Mouse (Mus musculus) erythroid progenitor cell, adult 5-6 weeks (primary cell): ENCODE measurements around the gene Pex1. TPM values are rescaled to one million over a fixed set of nuclear protein-coding genes. Genes with fewer than 3 reads are reported as not detected.
"Not testable (repeated sequence)": the region's sequence is repeated elsewhere in the genome, so short reads cannot be mapped to it uniquely, and the experiment has no call there.

ENCODE experiments used
- ATAC-seq: replicated peaks from 2 replicates; pipeline ENCODE4 v1.8.0; 2016; ENCODE audit warnings: moderate number of reproducible peaks, mild to moderate bottlenecking, moderate TSS enrichment, inconsistent platforms; ENCODE audit not compliant: poor library complexity, low FRiP score, severe bottlenecking
- total RNA-seq, 2 experiments: library from RNA; stranded (forward) in 1 of 2; stranded (reverse) in 1 of 2; fragments of 150-400 nt in 1 of 2; fragments of 186-747, 209-891 nt in 1 of 2; gene quantifications; 2 replicates each; pipeline versions ENCODE4 v1.2.3 to v1.2.4; 2015 to 2017; ENCODE audit warnings: low replicate concordance in 2 of 2

The Pex1 gene
- total RNA-seq, 2 experiments from 2014 or later, result 0.23 to 4.6 TPM

- no peak for ATAC-seq
These were observed 38.1 kb downstream of the Pex1 start for GRCm38 (mm10) chr5:3633951-3634350.

GRCm38 (mm10) chr5:3635286-3635685 lies 39.4 kb downstream of the Pex1 start:
- ATAC-seq, result no peak

DNA sequence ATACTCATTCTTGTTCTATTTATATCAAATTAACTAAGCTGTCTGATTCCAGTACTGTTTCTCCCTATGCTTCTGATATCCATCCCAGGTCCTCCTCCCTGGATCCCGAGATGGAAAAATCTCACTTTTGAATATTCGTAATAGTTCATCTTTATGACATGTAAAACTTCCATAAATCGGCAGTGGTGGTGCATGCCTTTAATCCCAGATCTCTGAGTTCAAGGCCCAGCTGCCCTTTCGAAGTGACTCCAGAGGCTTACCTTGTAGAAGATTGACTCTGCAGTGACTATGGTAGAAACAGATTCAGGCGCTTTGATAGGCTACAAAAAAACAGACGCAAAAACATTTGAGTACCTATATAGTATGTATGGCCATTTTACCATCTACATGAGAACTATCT lies 48.8 kb downstream of the Pex1 start:
- ATAC-seq, result no peak

DNA sequence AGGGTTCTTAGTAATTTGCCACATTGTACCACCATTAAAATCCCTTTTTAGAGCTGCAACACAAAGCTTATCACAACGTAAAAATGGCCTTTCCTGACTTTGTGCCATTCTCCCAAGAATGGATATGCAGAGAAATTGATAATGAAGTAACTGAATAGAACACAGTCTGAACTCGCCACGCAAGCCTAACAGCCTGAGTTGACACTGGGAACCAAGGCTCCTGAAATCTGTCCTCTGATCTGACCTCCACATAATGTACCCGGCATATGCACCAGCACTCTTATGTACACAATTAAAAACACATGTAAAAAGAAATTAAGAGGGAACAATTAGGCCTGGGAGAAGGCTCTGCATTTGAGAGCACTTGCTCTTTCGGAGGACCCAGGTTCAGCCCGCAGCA lies 49.5 kb downstream of the Pex1 start:
- no peak for ATAC-seq

GRCm38 (mm10) chr5:3646539-3646938 lies 50.7 kb downstream of the Pex1 start:
- ATAC-seq, result peak; percentile 42; the same call in 1 of the 2 replicates

DNA sequence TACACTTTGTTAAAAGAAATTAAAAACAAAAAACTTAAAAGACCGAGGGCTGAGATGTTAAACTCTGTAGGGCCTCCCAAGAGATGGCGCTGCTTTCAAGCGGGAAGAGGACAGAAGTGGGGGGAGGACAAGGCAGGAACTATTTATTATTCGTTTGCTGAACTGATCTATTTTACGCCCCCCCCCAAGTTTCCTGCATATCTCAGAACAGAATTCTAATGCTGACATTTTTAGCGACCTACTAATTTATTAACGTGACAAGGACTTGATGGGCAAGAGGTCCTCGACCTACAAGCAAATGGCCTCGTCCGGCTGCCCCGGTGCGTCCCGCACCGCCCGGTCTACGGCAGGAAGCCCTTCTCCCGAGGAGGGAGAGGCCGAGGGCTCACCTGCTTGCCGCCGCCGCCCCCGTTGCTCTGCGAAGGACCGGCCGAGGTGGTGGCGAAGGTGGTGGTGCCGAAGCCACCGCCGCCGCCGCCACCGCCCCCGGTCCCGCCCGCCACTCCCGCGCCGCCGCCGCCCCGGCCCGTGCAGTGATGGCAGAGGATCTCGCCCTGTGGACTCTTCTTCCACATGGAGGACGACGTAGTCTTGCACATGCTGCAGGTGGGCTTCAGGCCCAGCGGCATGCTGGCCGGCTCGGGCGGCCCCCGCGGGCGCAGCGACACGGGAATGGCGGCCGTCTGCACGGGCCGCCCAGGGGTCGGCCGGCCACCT lies 51.3 kb downstream of the Pex1 start:
- ATAC-seq, result peak; percentile 69

- peak; percentile 91 for ATAC-seq
These were observed 51.8 kb downstream of the Pex1 start for GRCm38 (mm10) chr5:3647708-3648121.

- no peak for ATAC-seq
These were observed 52.5 kb downstream of the Pex1 start for GRCm38 (mm10) chr5:3648206-3648848.

GRCm38 (mm10) chr5:3648849-3649210 lies 53.0 kb downstream of the Pex1 start:
- ATAC-seq, result no peak

DNA sequence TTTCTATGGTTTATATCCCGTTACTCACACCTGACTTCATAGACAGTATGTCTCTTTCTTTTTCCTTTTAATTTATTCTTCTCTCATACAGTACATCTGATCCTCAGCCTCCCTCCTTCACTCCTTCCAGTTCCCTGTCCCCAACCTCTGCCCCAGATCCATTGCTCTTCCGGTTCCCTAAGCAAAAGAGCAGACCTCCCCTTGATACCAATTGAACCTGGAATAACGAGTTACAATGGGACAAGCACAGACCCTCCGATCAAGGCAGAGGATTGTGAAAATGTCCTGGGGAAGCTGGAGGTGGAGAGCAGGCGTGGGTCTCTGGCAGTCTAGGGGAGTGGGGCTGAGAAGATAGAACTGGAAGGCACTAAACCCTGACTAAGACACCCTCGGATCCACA lies 55.0 kb downstream of the Pex1 start, which contains the start of gene Tmbim7:
Gene Tmbim7, plus strand, starts transcription at position 301 of the 400 bp plus-strand sequence.
- ATAC-seq, result no peak

DNA sequence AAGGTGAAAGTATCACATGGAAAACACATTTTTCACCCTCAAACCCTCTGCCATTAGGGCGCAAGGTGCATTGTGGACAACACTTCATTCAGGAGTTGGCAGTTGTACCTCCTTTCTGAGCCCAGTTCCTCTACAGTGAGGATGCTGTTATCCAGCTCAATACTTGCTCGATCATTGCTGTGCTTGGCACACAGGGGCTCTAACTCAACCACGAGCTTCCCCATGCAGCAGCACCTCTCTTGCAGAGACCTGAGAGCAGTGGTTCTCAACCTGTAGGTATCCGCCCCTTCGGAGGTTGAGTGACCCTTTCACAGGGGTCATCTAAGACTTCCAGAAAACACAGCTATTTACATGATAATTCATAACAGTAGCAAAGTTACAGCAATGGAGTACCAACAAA lies 55.8 kb downstream of the Pex1 start:
- no peak for ATAC-seq

DNA sequence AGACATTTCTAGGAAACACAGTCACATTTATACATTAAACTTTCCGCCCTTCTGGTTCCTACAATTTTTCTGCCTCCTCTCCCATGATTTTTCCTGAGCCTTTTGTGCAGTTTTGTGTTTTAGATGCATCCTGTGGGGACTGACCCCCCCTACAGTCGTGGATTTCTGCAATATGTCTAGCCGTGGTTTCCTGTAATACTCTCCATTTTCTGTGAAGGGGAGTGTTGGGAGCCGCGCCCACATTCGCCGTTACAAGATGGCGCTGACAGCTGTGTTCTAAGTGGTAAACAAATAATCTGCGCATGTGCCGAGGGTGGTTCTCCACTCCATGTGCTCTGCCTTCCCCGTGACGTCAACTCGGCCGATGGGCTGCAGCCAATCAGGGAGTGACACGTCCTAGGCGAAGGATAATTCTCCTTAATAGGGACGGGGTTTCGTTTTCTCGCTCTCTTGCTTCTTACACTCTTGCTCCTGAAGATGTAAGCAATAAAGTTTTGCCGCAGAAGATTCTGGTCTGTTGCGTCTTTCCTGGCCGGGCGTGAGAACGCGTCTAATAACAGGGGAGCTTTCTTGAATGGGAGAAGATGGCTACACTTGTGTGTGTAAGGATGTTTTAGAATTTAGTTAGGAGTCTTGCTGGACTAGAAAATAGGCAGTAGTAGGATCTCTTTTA lies 57.2 kb downstream of the Pex1 start:
- not testable (repeated sequence) for ATAC-seq

DNA sequence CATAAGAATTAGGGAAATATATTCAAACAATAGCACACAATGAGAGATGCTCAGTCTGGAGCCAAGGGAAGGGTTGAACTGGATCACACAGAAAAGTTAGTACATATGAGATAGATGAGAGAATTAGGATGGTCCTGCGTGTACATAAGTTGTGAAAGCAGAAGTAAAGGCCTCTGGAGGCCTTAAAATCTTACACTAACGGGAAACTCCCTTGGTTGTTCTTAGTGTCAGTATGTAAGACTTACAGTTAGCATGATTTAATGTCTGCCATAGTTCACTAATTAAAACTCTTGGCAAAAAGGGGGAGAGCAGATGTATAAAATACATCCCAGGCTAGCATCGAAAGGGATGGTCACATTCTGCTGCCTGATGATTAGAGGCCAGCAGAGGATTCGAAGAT lies 57.9 kb downstream of the Pex1 start:
- no peak for ATAC-seq

- no peak for ATAC-seq
These were observed 61.2 kb downstream of the Pex1 start, which contains the start of gene Gatad1 for GRCm38 (mm10) chr5:3657085-3657484. Gene Gatad1 (minus strand): TSS chr5:3657185.

- ATAC-seq, result no peak
These were observed 69.4 kb downstream of the Pex1 start for GRCm38 (mm10) chr5:3665225-3665624.

DNA sequence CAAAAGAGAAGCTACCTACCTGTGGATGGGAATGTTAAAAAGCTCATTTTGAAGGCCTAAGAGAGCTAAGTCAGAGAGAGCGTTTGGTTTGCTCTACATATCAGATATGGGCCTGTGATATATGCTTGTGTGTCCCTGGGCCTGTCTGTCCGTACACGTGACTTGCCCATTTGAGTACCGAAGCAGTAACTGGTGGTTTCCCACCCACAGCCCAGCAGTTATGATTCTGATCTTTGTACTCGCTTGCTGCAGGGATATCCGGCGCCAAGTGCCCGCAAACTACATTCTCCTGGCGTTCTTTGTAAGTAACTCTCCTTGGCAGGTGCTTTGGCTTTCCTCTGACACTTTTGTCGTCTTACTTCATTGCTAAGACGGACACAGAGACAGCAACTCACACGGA lies 70.7 kb downstream of the Pex1 start:
- ATAC-seq, result no peak

DNA sequence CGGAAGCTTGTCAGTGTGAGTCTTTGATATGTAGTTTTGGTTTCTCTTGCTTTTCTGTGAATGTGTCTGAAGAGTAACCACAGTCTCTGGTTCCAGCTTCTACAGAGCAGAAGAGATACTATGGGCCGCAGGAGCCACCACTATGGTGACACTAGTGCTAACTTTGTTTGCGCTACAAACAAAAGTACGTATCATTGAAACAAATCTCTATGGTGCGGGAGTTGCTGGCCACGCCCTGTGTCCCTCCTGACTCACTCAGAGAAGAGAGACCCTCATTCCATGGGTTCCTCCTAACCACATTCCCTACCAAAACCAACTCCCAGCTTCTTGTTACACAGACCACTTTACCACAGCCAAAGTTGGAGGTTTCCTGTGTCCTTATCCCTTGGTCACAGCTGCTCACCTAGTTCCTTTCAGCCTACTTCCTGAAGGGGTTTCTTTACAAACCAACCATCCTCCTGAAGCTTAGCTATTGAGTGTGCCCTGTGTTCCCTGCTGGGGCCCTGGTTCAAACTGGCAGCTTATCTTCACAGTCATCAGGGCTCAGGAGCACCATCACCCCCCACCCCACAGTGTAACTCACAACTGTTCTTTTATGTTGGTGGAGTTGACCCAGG lies 74.2 kb downstream of the Pex1 start:
- ATAC-seq, result no peak
